Mouse (Mus musculus) erythroblast, embryonic 14.5 days (primary cell): ENCODE data around the gene 1110032A03Rik.

Source experiments
- GATA1 ChIP-seq: IDR thresholded peaks from 2 replicates; pipeline ENCODE4 v1.6.1; 2012; ENCODE audit warnings: low read length, inconsistent platforms, mixed read lengths
- TAL1 ChIP-seq: IDR thresholded peaks from 3 replicates; pipeline ENCODE4 v1.6.1; 2012; ENCODE audit warnings: low read length, inconsistent platforms, mixed read lengths

DNA sequence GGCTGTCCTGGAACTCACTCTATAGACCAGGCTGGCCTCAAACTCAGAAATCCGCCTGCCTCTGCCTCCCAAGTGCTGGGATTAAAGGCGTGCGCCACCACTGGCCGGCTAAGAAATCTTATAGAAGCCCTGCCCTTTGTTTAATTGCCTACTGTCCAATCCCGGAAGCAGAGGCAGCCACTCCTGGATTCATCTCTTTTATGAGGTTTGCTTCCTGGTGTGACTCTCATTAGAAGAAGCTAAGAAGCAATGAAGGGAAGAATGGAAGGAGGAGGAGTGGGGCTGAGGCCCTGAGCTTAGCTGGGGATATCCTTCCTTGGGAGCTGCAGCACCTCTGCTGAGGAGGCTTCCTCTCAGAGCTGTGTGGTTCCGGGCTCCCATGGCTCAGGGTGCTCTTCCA is 46.3 kb upstream of the 1110032A03Rik start:
- no peak for TF ChIP-seq TAL1
- TF ChIP-seq GATA1: no peak
